Mouse (Mus musculus) frontal cortex, postnatal 36 days (tissue): Measurements from ENCODE around the gene Rorc.

Experiments
- DNase-seq, 2 experiments: peaks; one replicate each; pipeline ENCODE4 v3.0.0; 2022; ENCODE audit warnings: low spot score in 2 of 2

Rorc gene

GRCm38 (mm10) chr3:94377028-94377923, 4.7 kb downstream of the Rorc start:
- DNase-seq: no peak

DNA sequence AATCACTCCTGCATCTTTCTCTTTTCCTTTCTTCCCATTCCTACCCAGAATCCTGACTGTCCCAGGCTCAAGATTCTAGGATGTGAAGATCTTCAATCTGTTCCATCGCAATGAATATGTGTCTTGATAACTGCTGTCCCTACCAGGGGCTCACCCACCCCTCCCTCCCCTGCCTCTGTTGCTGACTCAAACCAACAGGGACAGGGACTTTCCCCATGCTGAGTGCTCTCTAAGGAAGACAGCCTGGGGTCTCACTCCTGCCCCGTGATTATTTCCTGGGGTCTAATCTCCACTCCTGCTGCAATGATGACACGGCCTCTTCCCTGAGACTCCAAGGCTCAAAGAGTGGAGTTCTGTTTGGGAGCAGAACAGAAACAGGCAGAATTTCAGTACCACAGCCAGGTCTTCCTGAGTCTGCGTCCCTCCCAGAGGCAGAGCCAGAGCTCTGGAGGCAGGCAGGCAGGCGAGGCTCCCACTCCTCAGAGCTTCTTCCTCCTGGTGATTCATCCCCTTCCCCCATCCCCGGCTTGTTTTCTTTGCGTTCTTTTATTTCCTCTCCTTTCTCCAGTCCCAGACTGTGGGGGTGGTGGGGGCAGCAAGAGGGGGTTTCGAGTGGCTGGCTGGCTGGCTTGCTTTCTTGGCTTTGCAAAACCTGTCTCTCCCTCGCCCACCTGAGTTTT, 7.4 kb downstream of the Rorc start:
- peak in 1 of 2 experiments; percentile 29 for DNase-seq

DNA sequence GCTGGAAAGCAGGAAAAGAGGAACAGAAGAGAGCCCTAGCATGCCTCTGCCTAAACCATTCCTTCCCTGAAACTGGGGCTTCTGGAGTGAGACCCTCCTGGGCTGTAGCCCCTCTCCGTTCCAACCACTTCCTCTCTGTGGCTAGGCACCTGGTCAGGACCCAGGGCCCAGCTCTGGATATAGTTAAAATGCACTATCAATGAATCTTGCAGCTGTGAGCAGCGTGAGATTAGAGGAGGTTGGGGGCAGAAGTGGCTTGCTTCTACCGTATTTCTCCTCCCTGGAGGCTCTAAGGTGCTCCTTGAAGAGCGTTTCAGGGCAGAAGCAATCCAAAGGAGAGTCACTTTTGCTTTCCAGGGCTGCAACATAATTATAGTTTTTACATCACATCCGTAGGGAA, 9.7 kb downstream of the Rorc start:
- DNase-seq: no peak

- DNase-seq: no peak
Observed at GRCm38 (mm10) chr3:94383476-94383875, 10.9 kb downstream of the Rorc start.

GRCm38 (mm10) chr3:94386671-94387070, 14.1 kb downstream of the Rorc start:
- DNase-seq: no peak

DNA sequence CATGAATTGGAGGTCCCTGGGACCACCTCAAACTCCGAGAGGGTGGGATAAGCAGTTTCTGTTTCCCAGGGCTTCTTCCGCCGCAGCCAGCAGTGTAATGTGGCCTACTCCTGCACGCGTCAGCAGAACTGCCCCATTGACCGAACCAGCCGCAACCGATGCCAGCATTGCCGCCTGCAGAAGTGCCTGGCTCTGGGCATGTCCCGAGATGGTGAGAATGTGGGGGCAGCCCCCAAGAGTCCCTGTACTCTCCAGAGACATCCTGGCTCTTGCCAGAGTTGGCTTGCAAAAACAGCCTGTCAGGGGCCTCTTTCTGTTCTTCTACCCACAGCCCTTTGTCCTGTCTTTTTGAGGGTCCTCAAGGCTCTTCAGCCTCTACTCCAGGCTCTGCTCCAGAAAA, 14.8 kb downstream of the Rorc start:
- DNase-seq: no peak

- DNase-seq: no peak
Observed at GRCm38 (mm10) chr3:94388047-94388446, 15.5 kb downstream of the Rorc start.

GRCm38 (mm10) chr3:94389420-94389819, 16.8 kb downstream of the Rorc start:
- DNase-seq: no peak

GRCm38 (mm10) chr3:94391001-94391400, 18.4 kb downstream of the Rorc start:
- no peak for DNase-seq

DNA sequence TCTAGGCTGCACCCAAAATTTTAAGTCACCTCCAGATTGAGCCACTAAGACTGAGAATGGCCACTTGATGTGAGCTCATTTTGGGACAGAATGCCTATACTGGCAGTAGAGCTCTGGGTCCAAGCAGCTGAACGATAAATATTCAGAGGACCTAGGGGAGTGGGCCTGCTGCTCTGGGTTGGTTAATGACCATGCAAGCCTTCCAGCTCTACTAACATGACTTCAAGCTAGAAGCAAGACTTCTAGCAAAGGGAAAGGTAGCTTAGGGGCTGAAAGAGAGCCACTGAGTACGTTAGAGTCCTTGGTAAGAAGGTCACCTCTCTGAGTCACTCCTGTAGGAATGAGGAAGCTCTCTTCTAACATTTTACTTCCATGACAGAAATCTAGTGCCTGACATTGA, 19.5 kb downstream of the Rorc start:
- DNase-seq: no peak

DNA sequence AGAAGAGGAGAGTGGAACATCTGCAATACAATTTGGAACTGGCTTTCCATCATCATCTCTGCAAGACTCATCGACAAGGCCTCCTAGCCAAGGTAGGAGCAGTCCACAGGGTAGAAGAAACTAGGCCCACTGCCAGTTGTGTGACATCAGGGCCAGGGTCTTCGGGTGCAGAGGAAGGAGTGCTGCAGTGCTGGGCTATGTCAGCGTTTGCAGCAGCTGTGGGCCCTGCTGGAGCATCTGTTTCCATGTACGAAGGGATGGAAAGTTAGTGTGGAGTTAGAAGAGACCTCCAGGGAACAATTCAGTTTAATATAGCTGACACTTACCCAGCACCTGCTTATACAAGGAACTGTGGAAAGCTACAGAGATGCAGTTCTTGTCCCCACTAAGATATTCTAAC, 20.5 kb downstream of the Rorc start:
- DNase-seq: no peak

DNA sequence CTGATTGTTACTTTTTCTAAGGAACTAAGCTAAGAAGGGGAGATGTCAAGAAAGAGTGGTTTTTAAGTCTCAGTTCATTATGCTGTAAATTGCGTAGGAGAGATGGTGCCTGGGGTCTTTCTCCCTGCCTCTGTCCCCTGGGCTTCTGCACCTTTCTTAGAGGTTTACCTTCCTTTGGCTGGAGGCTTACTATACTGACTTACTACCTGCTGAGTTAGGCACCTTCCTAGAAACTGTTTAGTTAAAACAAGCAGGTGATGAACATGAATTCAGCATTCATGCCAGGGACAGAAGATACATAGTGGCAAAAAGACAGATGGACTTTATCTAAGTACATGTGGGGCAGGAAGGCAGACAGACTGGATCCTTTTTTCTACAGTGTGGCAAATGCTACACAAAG, 23.7 kb downstream of the Rorc start:
- DNase-seq: no peak

DNA sequence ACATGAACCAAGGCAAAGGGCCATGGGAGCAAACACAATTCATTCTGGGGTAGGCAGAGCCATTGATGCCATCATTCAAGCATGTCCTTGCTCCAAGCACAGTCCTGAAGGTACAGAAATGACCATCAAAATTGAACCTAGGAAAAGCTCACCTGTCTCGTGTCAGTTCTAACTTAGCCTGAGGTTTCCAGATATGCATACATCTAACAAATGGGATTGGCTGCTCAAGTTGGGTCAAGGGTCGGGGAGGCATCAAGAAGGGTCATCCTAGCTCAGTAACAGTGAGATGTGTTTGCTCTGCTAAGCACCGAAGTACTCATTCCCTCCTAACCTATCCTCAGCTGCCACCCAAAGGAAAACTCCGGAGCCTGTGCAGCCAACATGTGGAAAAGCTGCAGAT, 24.3 kb downstream of the Rorc start:
- DNase-seq: no peak

- no peak for DNase-seq
Observed at GRCm38 (mm10) chr3:94398217-94398616, 25.6 kb downstream of the Rorc start, which contains the start of gene Lingo4. Lingo4 (plus strand) TSS chr3:94398517.

DNA sequence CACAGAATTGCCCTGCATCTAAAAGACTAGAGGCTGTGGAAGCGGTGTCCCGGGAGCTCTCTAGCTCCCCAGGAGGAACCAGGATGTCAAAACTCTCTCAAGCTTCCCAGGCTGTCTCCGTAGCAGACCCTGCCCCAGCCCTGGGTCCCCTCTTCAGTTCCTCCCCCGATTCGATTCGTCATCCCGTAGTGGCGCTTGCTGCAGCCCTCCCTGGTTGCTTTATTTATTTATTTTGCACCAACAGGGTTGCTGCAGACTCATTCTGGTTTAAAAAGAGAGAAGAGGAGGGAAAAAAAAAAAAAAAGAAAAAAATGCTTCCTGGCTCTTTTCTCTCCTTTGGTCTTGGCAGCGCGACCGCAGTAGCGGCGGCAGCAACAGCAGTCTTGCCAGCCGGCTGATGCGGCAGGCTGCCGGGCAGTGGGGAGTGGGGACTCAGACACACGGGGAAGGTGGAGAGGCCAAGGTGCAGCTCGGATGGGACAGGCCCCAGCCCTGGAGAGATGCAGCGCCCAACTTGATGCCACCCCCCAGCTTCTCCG, 26.4 kb downstream of the Rorc start:
- no peak for DNase-seq

DNA sequence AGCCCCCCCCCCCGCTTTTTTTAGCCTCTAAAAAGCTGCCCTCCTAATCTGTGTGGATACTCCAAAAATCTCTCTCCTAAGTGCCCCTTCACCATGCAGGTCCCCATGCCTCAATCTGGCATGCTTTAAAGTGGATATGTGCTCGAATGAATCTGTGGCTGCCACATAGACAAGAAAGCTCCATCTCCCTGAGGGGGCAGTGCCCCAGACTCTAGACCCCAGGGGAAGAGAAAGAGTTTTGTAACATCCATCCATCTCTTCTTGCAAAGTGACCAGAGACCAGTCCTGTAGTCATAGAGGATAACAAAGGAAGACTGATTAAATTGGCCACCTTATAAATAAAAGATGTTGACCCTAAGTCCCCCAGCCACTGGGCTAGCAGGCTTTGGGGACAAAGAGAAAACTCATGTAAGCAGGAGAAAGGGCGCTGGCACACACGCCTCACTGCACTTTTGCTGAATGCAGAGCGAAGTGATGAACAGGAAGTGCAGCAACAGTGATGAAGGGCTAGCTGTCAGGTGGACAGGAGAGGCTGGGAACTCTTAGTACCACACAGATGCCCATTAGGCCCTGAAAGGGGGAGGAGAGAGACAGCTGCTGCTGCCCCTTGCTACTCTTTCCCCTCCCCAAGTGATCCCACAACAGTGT, 27.2 kb downstream of the Rorc start:
- DNase-seq: no peak

DNA sequence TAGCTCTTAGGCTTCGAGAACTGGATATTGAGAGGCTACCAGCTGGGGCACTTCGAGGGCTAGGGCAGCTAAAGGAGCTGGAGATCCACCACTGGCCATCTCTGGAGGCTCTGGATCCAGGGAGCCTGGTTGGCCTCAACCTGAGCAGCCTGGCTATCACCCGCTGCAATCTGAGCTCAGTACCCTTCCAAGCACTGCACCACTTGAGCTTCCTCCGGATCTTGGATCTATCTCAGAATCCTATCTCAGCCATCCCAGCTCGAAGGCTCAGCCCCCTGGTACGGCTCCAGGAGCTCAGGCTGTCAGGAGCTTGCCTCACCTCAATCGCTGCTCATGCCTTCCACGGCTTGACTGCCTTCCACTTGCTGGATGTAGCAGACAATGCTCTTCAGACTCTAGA, 29.9 kb downstream of the Rorc start:
- no peak for DNase-seq

- peak; percentile 41 to 67 for DNase-seq
Observed at GRCm38 (mm10) chr3:94404366-94405054, 31.9 kb downstream of the Rorc start.

DNA sequence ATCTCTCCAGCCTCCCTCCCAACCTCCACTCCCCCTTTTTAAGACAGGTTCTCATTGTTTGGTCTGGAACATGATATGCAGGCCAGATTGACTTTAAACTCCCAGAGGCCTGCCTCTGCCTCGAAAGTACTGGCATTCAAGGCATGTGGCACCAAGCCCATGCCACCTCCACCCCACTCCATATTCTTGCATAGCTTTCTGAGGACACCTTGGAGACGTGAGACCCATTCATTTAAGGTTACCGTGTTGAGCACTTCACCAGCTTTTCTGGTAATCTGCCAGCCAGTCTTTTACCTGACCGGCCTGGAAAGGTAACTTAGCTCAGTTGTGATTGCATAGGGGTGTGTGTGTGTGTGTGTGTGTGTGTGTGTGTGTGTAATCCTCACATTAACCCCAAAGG, 33.0 kb downstream of the Rorc start:
- no peak for DNase-seq

DNA sequence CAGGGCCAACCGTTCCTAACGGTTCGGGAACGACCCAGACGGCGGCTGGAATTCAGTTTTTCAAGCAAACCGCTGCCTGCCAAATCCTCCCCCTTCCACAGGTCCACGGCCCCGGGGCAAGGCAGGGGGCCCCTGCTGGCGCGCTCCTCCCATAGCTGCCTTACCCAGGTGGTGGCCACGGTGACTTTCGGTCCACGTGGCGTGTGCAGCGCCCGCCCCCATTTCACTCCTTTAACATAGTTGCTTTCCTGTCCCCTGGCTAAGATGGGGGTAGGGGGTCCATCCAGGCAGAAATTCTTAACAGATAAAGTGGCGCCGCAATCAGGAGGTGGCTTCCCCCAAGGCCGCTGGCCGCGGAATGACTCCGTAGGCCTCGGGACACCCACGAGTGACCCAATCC, 39.9 kb downstream of the Rorc start:
- DNase-seq: no peak

GRCm38 (mm10) chr3:94413031-94413679, 40.6 kb downstream of the Rorc start, which contains the start of gene Tdrkh:
Tdrkh (plus strand) TSS chr3:94413273.
- peak; percentile 98 to 99 for DNase-seq
